Mouse (Mus musculus) embryonic facial prominence, embryonic 12.5 days (tissue): ENCODE data around the gene 3110040N11Rik. TPM values are rescaled to one million over a fixed set of nuclear protein-coding genes. Genes with fewer than 3 reads are reported as not detected.
A peak's percentile ranks its signal among the peaks of the same experiment; 100 is the strongest.
"Not testable (repeated sequence)": the region's sequence is repeated elsewhere in the genome, so short reads cannot be mapped to it uniquely, and the experiment has no call there.

Experiments
- ATAC-seq: fragments of 200-750 bp; cut with Nextera tagmentation; 2 replicates; pipeline ENCODE4 v1.8.0; 2017; ENCODE audit not compliant: insufficient number of reproducible peaks, insufficient read depth, low FRiP score, low TSS enrichment
- H3K27ac ChIP-seq: fragments of 300-500 bp; sonication (generic); 2 replicates; pipeline ENCODE4 v1.5.1; 2016; ENCODE audit warnings: mild to moderate bottlenecking
- H3K27me3 ChIP-seq: fragments of 300-500 bp; sonication (generic); 2 replicates; pipeline ENCODE4 v1.6.1; 2016; ENCODE audit warnings: mild to moderate bottlenecking, moderate library complexity
- H3K36me3 ChIP-seq: fragments of 300-500 bp; sonication (generic); 2 replicates; pipeline ENCODE4 v1.6.1; 2016; ENCODE audit warnings: mild to moderate bottlenecking
- H3K4me1 ChIP-seq: fragments of 300-500 bp; sonication (generic); 2 replicates; pipeline ENCODE4 v1.6.1; 2016
- H3K4me2 ChIP-seq: fragments of 300-500 bp; sonication (generic); replicated peaks from 2 replicates; pipeline ENCODE4 v1.6.1; 2016; ENCODE audit warnings: mild to moderate bottlenecking, moderate library complexity
- H3K4me3 ChIP-seq: fragments of 300-500 bp; sonication (generic); 2 replicates; pipeline ENCODE4 v1.5.1; 2016; ENCODE audit warnings: mild to moderate bottlenecking
- H3K9ac ChIP-seq: fragments of 300-500 bp; sonication (generic); 2 replicates; pipeline ENCODE4 v1.6.1; 2016; ENCODE audit warnings: mild to moderate bottlenecking, moderate library complexity
- H3K9me3 ChIP-seq: fragments of 300-500 bp; sonication (generic); 2 replicates; pipeline ENCODE4 v1.6.1; 2016; ENCODE audit warnings: mild to moderate bottlenecking, moderate library complexity
- WGBS: fragments of 180-500 bp; shearing (Covaris S2); methylation state at CpG from one replicate; pipeline ENCODE4 v1.1.7; 2016; 5-methylcytosine and 5-hydroxymethylcytosine counted together
- polyA plus RNA-seq: library from polyadenylated mRNA; unstranded; fragments of >200 nt; fragmentation: Nextera tagmentation; extraction: Ambion mirVana; gene quantifications from 2 replicates; pipeline ENCODE4 v1.2.1, GENCODE M21; 2016

Gene 3110040N11Rik
- 45.8 and 54.4 TPM in 2 replicates for polyA plus RNA-seq

DNA sequence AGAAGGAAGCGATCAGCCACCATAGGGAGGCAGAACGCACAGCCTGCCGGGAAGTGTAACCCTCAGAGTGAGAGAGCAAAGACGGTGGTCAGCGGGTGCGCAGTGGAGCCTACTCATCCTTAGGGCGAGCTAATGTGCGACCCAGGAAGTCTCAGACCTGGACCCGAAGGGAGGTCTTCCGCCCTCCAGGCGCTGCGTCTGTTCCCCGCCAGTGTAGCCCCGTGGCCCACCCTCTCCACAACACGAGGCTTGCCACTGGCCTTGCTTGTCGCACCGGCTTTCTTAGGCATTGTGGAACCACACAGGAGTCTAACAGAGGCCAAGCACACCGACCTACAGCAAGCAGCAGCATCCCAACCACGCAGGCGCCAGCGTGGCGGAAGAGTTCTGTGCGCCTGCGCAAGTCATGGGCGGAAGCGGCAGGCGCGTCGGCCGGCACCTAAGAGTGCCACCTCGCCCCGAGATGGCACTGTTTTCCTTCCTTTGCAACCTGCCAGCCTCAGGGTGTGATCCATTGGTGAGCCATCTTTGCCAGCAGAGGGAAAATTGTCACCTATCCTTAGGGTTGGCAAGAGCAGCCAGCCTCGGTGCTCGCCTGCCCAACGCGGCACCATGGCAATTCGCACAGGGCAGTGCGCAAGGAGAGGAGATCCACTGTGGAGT lies at the start of gene 3110040N11Rik:
3110040N11Rik (minus strand) TSS at position 384 of the 663 bp plus-strand sequence.
- Histone ChIP-seq H3K27ac (peak within 1 kb of the TSS; percentile 97), H3K9ac (peak within 1 kb of the TSS; percentile 78), H3K27me3 (no peaks in the 10 kb centered on the region), H3K36me3 (peaks cover 22% of the 10 kb centered on the region), H3K4me1 (0 out of 2 replicates have a peak, but pooled peaks cover 5% of the 10 kb centered on the region), H3K4me2 (peak within 1 kb of the TSS; percentile 78), H3K4me3 (peak within 1 kb of the TSS; percentile 59), H3K9me3 (no peaks in the 10 kb centered on the region)
- peak; percentile 88 for ATAC-seq
- WGBS, result under 1% methylated on average over 38 of the region's 38 CpGs

GRCm38 (mm10) chr7:81837771-81838170 lies 48.5 kb upstream of the 3110040N11Rik start:
- 84% methylated on average over 5 of the region's 5 CpGs for WGBS
- H3K9me3 ChIP-seq, H3K4me1 ChIP-seq, H3K27me3 ChIP-seq, H3K27ac ChIP-seq, H3K4me2 ChIP-seq, ATAC-seq, H3K4me3 ChIP-seq, H3K9ac ChIP-seq, H3K36me3 ChIP-seq: not testable (repeated sequence)

DNA sequence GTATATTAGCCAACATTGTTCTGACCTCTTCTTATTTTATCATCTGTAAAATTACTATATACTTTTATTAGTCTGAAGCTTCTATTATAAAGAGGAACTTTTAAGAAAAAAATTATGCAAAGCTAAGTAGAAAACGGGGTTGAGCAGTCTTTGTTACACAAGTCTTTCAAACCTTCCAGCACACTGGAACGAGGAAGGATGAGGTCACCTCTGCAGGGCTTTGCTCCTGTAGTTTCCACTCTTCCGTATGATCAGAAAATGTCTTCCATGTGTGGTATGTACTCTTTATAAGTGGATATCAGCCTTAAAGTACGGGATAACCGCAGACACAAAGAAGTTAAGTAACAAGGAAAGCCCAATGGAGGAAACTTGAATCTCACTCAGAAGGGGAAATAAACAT lies 46.2 kb upstream of the 3110040N11Rik start:
- H3K27me3 ChIP-seq, result no peaks in the 10 kb centered on the region
- H3K4me2 ChIP-seq, result no peak overlapping the region
- H3K27ac ChIP-seq, result no peak overlapping the region
- H3K9me3 ChIP-seq, result no peaks in the 10 kb centered on the region; the same call in 1 of the 2 replicates
- 0 out of 2 replicates have a peak, but pooled peaks cover 1% of the 10 kb centered on the region for H3K4me1 ChIP-seq
- no peaks in the 10 kb centered on the region for H3K36me3 ChIP-seq
- 56% methylated on average over 5 of the region's 5 CpGs for WGBS
- no peak overlapping the region for H3K4me3 ChIP-seq
- ATAC-seq, result no peak
- H3K9ac ChIP-seq, result no peak overlapping the region

- H3K27ac ChIP-seq, result no peak overlapping the region
- H3K36me3 ChIP-seq, result no peaks in the 10 kb centered on the region
- H3K27me3 ChIP-seq, result no peaks in the 10 kb centered on the region
- no peaks in the 10 kb centered on the region; the same call in 1 of the 2 replicates for H3K9me3 ChIP-seq
- 0 out of 2 replicates have a peak, but pooled peaks cover 3% of the 10 kb centered on the region for H3K4me1 ChIP-seq
- no peak overlapping the region for H3K9ac ChIP-seq
- no peak overlapping the region for H3K4me3 ChIP-seq
- no peak for ATAC-seq
- H3K4me2 ChIP-seq, result no peak overlapping the region
Observed at GRCm38 (mm10) chr7:81834847-81835246, 45.6 kb upstream of the 3110040N11Rik start.

DNA sequence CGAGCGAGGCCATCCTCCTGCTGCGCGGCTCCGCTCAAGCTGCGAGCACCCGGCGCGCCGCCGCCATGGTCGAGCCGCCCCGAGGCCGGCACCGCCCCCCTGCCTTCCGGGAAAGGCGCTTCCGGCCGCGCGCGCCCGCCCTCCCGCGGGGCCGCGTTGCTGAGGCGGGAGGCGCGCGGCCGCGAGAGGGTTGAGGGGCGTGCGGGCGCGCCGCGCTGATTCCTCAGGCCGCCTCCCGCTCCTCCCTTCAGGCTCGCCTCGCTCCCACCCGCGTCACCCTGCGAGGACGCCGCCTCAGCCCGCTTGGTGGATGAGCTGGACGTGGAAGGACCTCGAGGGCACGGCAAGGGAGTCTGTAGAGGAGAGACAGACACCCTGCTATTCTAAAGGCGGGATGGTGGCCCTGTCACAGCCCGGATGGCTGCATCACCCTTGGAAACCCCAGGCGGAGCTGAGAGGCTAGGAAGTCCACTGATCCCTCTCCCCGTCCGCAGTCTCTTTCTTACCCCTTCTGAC lies 40.2 kb upstream of the 3110040N11Rik start, which contains the start of gene Btbd1:
Btbd1 (minus strand) TSS at position 53 of the 516 bp plus-strand sequence.
- no peaks in the 10 kb centered on the region for H3K9me3 ChIP-seq
- H3K9ac ChIP-seq, result peak within 1 kb of the TSS; percentile 88
- peak within 1 kb of the TSS; percentile 98 for H3K27ac ChIP-seq
- WGBS, result under 1% methylated on average over 42 of the region's 58 CpGs
- no peaks in the 10 kb centered on the region for H3K36me3 ChIP-seq
- H3K27me3 ChIP-seq, result no peaks in the 10 kb centered on the region
- peak; percentile 82 for ATAC-seq
- H3K4me2 ChIP-seq, result peak within 1 kb of the TSS; percentile 75
- peaks cover 41% of the 10 kb centered on the region for H3K4me1 ChIP-seq
- peak within 1 kb of the TSS; percentile 89 for H3K4me3 ChIP-seq

- H3K36me3 ChIP-seq, result no peaks in the 10 kb centered on the region
- no peaks in the 10 kb centered on the region for H3K27me3 ChIP-seq
- H3K27ac ChIP-seq, result peak overlapping the region; percentile 98
- under 1% methylated on average over 71 of the region's 91 CpGs for WGBS
- no peaks in the 10 kb centered on the region for H3K9me3 ChIP-seq
- peak overlapping the region; percentile 89 for H3K4me3 ChIP-seq
- peaks cover 47% of the 10 kb centered on the region for H3K4me1 ChIP-seq
- peak; percentile 62 for ATAC-seq
- H3K9ac ChIP-seq, result peak overlapping the region; percentile 88
- H3K4me2 ChIP-seq, result peak overlapping the region; percentile 75
Observed at GRCm38 (mm10) chr7:81828681-81829378, 39.6 kb upstream of the 3110040N11Rik start.

DNA sequence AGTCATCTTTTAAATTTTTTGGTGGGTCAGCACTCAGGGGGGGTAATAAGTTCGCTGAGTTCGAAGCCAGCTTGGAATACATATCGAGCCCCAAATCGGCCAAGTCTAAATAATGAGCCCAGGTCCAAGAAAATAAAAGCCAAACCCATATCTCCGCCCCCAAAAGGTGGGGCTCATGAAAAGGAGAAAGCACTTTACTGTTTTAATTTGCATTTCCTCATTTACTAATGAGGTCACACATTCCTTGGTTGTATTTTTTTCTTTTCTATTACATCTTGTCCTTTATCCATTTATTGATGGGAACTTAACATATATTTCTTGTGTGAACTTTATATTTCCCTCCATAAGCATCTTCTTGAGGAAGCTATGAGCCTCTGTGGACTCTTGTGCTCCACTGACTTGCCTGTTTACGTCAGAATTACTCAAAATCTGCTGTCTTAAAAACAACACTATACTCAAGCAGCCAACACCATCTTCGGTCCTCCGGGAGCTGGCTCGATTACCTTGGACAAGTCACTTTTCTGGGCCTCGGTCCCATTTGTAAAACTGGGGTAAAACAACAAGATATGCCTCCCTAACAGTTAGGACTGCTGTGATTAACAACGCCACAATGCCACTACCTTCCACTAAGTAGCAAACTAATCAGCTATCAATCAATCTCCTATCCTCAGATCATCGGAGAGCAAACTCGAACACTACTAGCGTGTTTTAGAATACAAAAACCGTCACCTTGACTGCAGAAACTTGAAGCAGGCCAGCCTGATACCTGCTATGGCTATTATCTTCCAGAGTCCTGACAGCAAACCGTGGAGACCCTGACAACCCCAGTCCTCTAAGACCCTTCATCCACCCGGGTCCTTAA lies 38.8 kb upstream of the 3110040N11Rik start:
- WGBS, result 27% methylated on average over 17 of the region's 17 CpGs
- Histone ChIP-seq H3K4me2 (peak overlapping the region; percentile 75), H3K4me1 (peaks cover 47% of the 10 kb centered on the region), H3K36me3 (no peaks in the 10 kb centered on the region), H3K27me3 (no peaks in the 10 kb centered on the region), H3K9me3 (no peaks in the 10 kb centered on the region), H3K4me3 (peak overlapping the region; percentile 89), H3K27ac (peak overlapping the region; percentile 98), H3K9ac (peak overlapping the region; percentile 88)
- no peak for ATAC-seq

GRCm38 (mm10) chr7:81825381-81825780 lies 36.1 kb upstream of the 3110040N11Rik start:
- Histone ChIP-seq H3K4me3 (no peak overlapping the region), H3K9ac (no peak overlapping the region), H3K4me1 (peaks cover 47% of the 10 kb centered on the region), H3K27me3 (no peaks in the 10 kb centered on the region), H3K27ac (0 out of 2 replicates have a peak overlapping the region, but pooled peaks have one; percentile 25), H3K9me3 (no peaks in the 10 kb centered on the region), H3K4me2 (0 out of 2 replicates have a peak overlapping the region, but pooled peaks have one; percentile 8), H3K36me3 (no peaks in the 10 kb centered on the region)
- ATAC-seq, result no peak
- 23% methylated on average over 3 of the region's 3 CpGs for WGBS

DNA sequence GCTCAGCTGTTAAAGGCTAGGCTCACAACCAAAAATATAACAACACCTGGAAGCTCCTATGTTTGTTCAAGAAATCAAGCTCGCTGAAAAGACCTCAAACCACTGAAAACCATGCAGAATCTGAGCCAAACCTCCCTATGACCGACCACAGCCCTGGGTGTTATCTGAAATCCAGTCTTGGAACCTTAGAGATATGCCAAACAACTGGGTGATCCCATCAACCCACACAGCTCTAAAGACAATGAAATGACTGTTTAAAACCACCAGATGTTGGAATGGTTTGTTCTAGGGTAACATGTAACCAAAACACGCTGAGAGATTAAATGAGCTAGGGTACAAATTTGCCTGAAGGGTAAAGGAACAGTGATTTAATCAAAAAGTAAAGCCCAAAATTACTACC lies 35.6 kb upstream of the 3110040N11Rik start:
- H3K4me1 ChIP-seq, result peaks cover 44% of the 10 kb centered on the region
- no peaks in the 10 kb centered on the region for H3K36me3 ChIP-seq
- no peak overlapping the region for H3K27ac ChIP-seq
- H3K9ac ChIP-seq, result no peak overlapping the region
- no peaks in the 10 kb centered on the region for H3K9me3 ChIP-seq
- no peaks in the 10 kb centered on the region for H3K27me3 ChIP-seq
- 31% methylated on average over 3 of the region's 3 CpGs for WGBS
- H3K4me2 ChIP-seq, result no peak overlapping the region
- ATAC-seq, result no peak
- no peak overlapping the region for H3K4me3 ChIP-seq

DNA sequence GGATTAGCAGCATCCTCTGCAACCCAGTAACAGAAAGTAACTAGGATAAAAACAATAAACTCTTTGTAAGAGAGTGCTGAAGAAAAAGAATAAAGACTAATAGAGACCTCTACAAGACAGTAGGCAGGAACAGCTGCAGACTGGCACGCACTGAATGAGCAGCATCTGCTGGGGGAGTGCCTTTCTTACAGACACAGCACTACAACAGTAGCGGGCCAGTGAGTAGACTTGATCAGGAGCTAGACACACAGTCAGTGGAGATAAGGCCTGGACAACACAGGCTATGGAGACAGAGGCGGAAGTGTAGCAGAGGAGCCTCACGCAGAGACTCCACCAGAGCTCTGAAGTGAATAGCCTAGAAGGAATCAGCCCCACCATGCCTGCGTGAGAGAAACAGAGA lies 16.8 kb upstream of the 3110040N11Rik start:
- H3K9ac ChIP-seq, result no peak overlapping the region

DNA sequence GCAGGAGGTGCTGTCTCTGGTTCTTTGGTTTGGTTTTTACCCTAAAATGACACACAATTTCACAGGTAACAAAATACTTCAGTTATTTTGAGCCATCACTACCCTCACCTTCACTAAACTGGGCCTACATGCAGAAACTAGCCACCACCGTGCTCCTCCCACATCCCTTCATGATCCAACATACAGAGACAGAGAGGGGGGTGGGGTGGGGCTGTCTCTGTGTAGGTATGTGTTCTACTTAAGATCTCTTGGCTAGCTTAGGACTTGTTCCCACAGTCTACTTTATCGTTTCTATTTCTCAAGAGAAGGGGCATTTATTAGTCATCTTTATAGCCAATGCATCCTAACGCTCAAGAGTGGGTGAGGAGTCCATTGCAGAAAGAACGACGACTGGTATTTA lies 742 bp downstream of the 3110040N11Rik start:
- peak overlapping the region; percentile 78 for H3K9ac ChIP-seq
- H3K4me2 ChIP-seq, result peak overlapping the region; percentile 78
- H3K9me3 ChIP-seq, result no peaks in the 10 kb centered on the region
- H3K27me3 ChIP-seq, result no peaks in the 10 kb centered on the region
- peaks cover 19% of the 10 kb centered on the region for H3K36me3 ChIP-seq
- ATAC-seq, result no peak
- 9% methylated on average over 5 of the region's 5 CpGs for WGBS
- peak overlapping the region; percentile 59 for H3K4me3 ChIP-seq
- H3K4me1 ChIP-seq, result 0 out of 2 replicates have a peak, but pooled peaks cover 5% of the 10 kb centered on the region
- peak overlapping the region; percentile 97 for H3K27ac ChIP-seq

More for the DNA sequence above, 16.8 kb upstream of the 3110040N11Rik start:
- no peak overlapping the region for H3K4me3 ChIP-seq
- H3K27me3 ChIP-seq, result no peaks in the 10 kb centered on the region
- H3K4me2 ChIP-seq, result no peak overlapping the region
- H3K27ac ChIP-seq, result 0 out of 2 replicates have a peak overlapping the region, but pooled peaks have one; percentile 57
- H3K4me1 ChIP-seq, result no peaks in the 10 kb centered on the region
- no peaks in the 10 kb centered on the region for H3K9me3 ChIP-seq
- H3K36me3 ChIP-seq, result no peaks in the 10 kb centered on the region; the same call in 1 of the 2 replicates
- ATAC-seq, result no peak
- WGBS, result 77% methylated on average over 5 of the region's 5 CpGs
